Mouse (Mus musculus): ENCODE data around the gene Syncrip. TPM values are rescaled to one million over a fixed set of nuclear protein-coding genes. Genes with fewer than 3 reads are reported as not detected.

The Syncrip gene
- total RNA-seq, 1 experiment = 144 TPM

DNA sequence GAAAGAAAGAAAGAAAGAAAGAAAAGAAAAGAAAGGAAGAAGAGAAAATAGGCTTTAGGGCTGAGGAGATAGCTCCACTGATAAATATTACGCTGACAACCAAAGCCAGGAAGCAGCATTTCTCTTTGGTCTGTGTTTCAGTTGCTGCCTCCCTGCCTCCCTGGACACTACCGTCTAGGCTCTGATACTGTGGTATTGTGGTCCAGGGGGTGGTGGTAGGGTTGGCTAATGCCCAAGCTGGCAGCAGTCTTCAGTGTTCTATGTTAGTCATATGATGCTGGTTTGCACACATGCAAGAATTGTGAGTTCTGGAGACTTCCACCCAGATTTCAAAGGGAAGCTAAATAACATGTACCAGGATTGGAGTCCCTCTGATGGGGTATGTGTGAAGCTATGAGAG, 17.7 kb upstream of the Syncrip start:
- in situ Hi-C loops (cut with MboI; ENCODE audit: low sequenced_read_pairs in 2 of 2, unreplicated experiment in 2 of 2) = no loop called here
- Histone ChIP-seq H3K27ac (ENCODE audit: insufficient read depth, low read depth, low read length, poor library complexity, severe bottlenecking) (no peak overlapping the region), H3K36me3 (ENCODE audit: control insufficient read depth, insufficient read depth, low read length, poor library complexity, severe bottlenecking) (no peaks in the 10 kb centered on the region), H3K9ac (ENCODE audit: insufficient read depth, low read depth, low read length, poor library complexity, severe bottlenecking) (no peak overlapping the region), H3K4me3 (ENCODE audit: insufficient read depth in 1 of 2, low read depth in 1 of 2, low read length in 2 of 2, poor library complexity in 1 of 2, severe bottlenecking in 1 of 2) (no peak overlapping the region), H3K9me3 (ENCODE audit: control insufficient read depth, insufficient read depth, low read depth, low read length) (no peaks in the 10 kb centered on the region), H3K4me1 (ENCODE audit: control insufficient read depth in 2 of 2, insufficient read depth in 2 of 2, low read length in 2 of 2, poor library complexity in 1 of 2) (0 out of 4 replicates have a peak, but pooled peaks cover 0 to 2% of the 10 kb centered on the region in 2 experiments)
- DNase-seq (ENCODE audit: low read depth, low spot score) = no peak
- TF ChIP-seq ZNF384 (IDR thresholded peaks at IDR 0.05; ENCODE audit: low read depth, low read length) = no peak

DNA sequence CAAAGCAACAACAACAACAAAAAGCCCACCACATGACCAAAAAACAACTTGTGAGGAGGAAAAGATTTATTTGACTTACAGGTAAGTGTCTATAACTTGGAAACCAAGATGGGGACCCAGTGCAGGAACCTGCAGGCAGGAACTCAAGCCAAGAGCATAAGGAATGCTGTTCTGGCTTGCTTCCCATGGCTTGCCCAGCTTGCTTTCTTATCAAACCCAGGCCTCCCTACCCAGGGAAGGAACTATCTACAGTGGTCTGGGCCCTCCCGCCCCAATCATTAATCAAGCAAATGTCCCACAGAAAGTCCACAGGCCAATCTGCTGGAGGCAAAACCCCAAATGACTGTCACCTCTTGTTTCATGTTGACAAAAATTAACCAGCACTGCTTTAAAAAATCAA, 10.1 kb upstream of the Syncrip start:
- no peak for DNase-seq (ENCODE audit: low read depth, low spot score)
- no peak overlapping the region for H3K4me3 ChIP-seq (ENCODE audit: insufficient read depth in 1 of 2, low read depth in 1 of 2, low read length in 2 of 2, poor library complexity in 1 of 2, severe bottlenecking in 1 of 2)
- H3K9ac ChIP-seq (ENCODE audit: insufficient read depth, low read depth, low read length, poor library complexity, severe bottlenecking) = no peak overlapping the region
- no peaks in the 10 kb centered on the region for H3K36me3 ChIP-seq (ENCODE audit: control insufficient read depth, insufficient read depth, low read length, poor library complexity, severe bottlenecking)
- no peaks in the 10 kb centered on the region for H3K9me3 ChIP-seq (ENCODE audit: control insufficient read depth, insufficient read depth, low read depth, low read length)
- no peaks in the 10 kb centered on the region for H3K4me1 ChIP-seq (ENCODE audit: control insufficient read depth in 2 of 2, insufficient read depth in 2 of 2, low read length in 2 of 2, poor library complexity in 1 of 2)
- in situ Hi-C loops (cut with MboI; ENCODE audit: low sequenced_read_pairs in 2 of 2, unreplicated experiment in 2 of 2) = no loop called here
- no peak overlapping the region for H3K27ac ChIP-seq (ENCODE audit: insufficient read depth, low read depth, low read length, poor library complexity, severe bottlenecking)
- no peak for TF ChIP-seq ZC3H11A (IDR thresholded peaks at IDR 0.05; ENCODE audit: borderline replicate concordance, low read depth, low read length)
- no peak for TF ChIP-seq ZNF384 (IDR thresholded peaks at IDR 0.05; ENCODE audit: low read depth, low read length)
- no peak for TF ChIP-seq CHD2 (IDR thresholded peaks at IDR 0.05; ENCODE audit: low read depth, low read length)
- TF ChIP-seq HCFC1 (IDR thresholded peaks at IDR 0.05; ENCODE audit: borderline replicate concordance, insufficient read depth, low read length) = no peak
- TF ChIP-seq MAFK (IDR thresholded peaks at IDR 0.05; ENCODE audit: insufficient read depth, low read depth, low read length) = no peak

DNA sequence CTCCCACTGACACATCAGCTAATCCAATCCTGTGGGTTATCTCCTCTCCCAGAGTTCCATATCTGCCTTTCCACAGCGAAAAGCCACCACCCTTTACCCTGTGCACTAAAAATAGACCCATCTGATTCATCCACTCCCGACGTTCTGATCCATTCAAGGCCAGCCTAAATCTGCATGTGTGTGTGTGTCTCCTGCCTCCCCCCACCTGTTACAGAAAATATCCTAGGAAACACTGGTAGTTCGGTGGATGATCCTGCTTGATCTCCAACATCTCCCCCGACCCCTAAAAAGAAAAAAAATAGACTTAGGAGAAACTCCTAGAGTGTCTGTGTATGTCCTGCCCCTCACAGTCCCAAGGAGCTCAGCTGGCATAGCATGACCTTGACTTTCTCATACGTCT, 2.2 kb upstream of the Syncrip start:
- Histone ChIP-seq H3K27ac (ENCODE audit: insufficient read depth, low read depth, low read length, poor library complexity, severe bottlenecking) (peak overlapping the region; percentile 33; the same call in 1 of the 2 replicates), H3K4me3 (ENCODE audit: insufficient read depth in 1 of 2, low read depth in 1 of 2, low read length in 2 of 2, poor library complexity in 1 of 2, severe bottlenecking in 1 of 2) (no peak overlapping the region; a peak in 2 of 4 replicates), H3K9me3 (ENCODE audit: control insufficient read depth, insufficient read depth, low read depth, low read length) (no peaks in the 10 kb centered on the region), H3K4me1 (ENCODE audit: control insufficient read depth in 2 of 2, insufficient read depth in 2 of 2, low read length in 2 of 2, poor library complexity in 1 of 2) (peaks cover 10 to 14% of the 10 kb centered on the region in 2 experiments), H3K36me3 (ENCODE audit: control insufficient read depth, insufficient read depth, low read length, poor library complexity, severe bottlenecking) (no peaks in the 10 kb centered on the region; the same call in 1 of the 2 replicates), H3K9ac (ENCODE audit: insufficient read depth, low read depth, low read length, poor library complexity, severe bottlenecking) (no peak overlapping the region; the same call in 1 of the 2 replicates)
- in situ Hi-C loops (cut with MboI; ENCODE audit: low sequenced_read_pairs in 2 of 2, unreplicated experiment in 2 of 2) = no loop called here
- no peak for TF ChIP-seq ZC3H11A (IDR thresholded peaks at IDR 0.05; ENCODE audit: borderline replicate concordance, low read depth, low read length)
- no peak for DNase-seq (ENCODE audit: low read depth, low spot score)

DNA sequence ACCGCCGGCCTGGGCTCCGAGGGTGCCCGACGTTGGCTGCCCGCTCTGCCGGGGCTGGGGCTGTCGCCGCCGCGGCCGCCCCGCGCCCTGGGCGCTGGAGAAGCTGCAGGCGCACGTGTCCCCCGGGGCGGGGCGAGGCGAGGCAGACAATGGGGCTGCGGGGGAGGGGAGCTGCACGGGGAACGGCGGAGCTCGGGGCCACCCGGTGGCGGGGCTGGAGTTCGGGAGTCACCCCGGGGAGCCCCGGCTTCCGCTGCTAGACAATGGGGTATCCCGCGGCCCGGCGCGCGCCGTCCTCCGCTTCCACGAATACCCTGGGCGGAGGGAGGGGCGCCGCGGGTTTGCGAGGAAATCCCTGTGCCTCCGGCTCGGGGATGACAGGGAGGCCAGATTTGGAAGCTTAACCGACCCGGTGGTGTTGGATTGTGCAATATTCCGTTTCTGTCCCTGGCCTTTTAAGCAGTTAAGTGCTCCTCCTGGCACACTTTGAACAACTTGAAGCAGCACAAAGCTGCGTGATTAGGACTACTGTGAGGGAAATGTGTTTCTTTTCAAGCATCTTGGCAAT, 539 bp upstream of the Syncrip start:
- H3K27ac ChIP-seq (ENCODE audit: insufficient read depth, low read depth, low read length, poor library complexity, severe bottlenecking) = peak overlapping the region; percentile 91
- peak overlapping the region; percentile 63 to 83 for H3K4me3 ChIP-seq (ENCODE audit: insufficient read depth in 1 of 2, low read depth in 1 of 2, low read length in 2 of 2, poor library complexity in 1 of 2, severe bottlenecking in 1 of 2)
- H3K9me3 ChIP-seq (ENCODE audit: control insufficient read depth, insufficient read depth, low read depth, low read length) = no peaks in the 10 kb centered on the region
- peak; percentile 60 for DNase-seq (ENCODE audit: low read depth, low spot score)
- peaks cover 10 to 14% of the 10 kb centered on the region in 2 experiments for H3K4me1 ChIP-seq (ENCODE audit: control insufficient read depth in 2 of 2, insufficient read depth in 2 of 2, low read length in 2 of 2, poor library complexity in 1 of 2)
- in situ Hi-C loops (cut with MboI; ENCODE audit: low sequenced_read_pairs in 2 of 2, unreplicated experiment in 2 of 2) = no loop called here
- no peak for TF ChIP-seq ZNF384 (IDR thresholded peaks at IDR 0.05; ENCODE audit: low read depth, low read length)
- peak overlapping the region; percentile 80 for H3K9ac ChIP-seq (ENCODE audit: insufficient read depth, low read depth, low read length, poor library complexity, severe bottlenecking)
- no peaks in the 10 kb centered on the region; the same call in 1 of the 2 replicates for H3K36me3 ChIP-seq (ENCODE audit: control insufficient read depth, insufficient read depth, low read length, poor library complexity, severe bottlenecking)

DNA sequence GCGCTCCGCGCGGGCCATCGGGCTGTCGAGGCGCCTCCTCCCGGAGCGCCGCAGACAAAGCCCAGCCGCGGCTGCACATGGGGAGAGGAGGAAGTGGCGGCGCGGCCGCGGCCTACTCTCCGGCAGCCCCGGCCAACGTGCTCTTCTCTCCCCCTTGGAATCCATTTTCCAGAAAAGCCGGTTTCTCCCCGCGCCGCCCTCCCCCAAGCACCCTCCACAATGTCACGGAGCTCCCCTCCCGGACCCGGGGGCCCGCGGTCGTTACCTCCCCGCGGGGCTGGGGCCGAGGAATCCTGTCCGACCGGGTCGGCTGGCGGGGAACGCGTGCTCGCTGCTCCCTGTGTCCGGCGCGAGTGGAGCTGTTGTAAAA, 598 bp downstream of the Syncrip start:
- Histone ChIP-seq H3K9ac (ENCODE audit: insufficient read depth, low read depth, low read length, poor library complexity, severe bottlenecking) (peak overlapping the region; percentile 99), H3K4me1 (ENCODE audit: control insufficient read depth in 2 of 2, insufficient read depth in 2 of 2, low read length in 2 of 2, poor library complexity in 1 of 2) (peaks cover 10 to 14% of the 10 kb centered on the region in 2 experiments), H3K4me3 (ENCODE audit: insufficient read depth in 1 of 2, low read depth in 1 of 2, low read length in 2 of 2, poor library complexity in 1 of 2, severe bottlenecking in 1 of 2) (peak overlapping the region; percentile 94 to 96), H3K9me3 (ENCODE audit: control insufficient read depth, insufficient read depth, low read depth, low read length) (no peaks in the 10 kb centered on the region), H3K27ac (ENCODE audit: insufficient read depth, low read depth, low read length, poor library complexity, severe bottlenecking) (peak overlapping the region; percentile 98), H3K36me3 (ENCODE audit: control insufficient read depth, insufficient read depth, low read length, poor library complexity, severe bottlenecking) (no peaks in the 10 kb centered on the region; the same call in 1 of the 2 replicates)
- no peak for DNase-seq (ENCODE audit: low read depth, low spot score)
- in situ Hi-C loops (cut with MboI; ENCODE audit: low sequenced_read_pairs in 2 of 2, unreplicated experiment in 2 of 2) = no loop called here
- TF ChIP-seq ZNF384 (IDR thresholded peaks at IDR 0.05; ENCODE audit: low read depth, low read length) (no peak), HCFC1 (IDR thresholded peaks at IDR 0.05; ENCODE audit: borderline replicate concordance, insufficient read depth, low read length) (no peak), CHD2 (IDR thresholded peaks at IDR 0.05; ENCODE audit: low read depth, low read length) (no peak), ZC3H11A (IDR thresholded peaks at IDR 0.05; ENCODE audit: borderline replicate concordance, low read depth, low read length) (no peak), MAFK (IDR thresholded peaks at IDR 0.05; ENCODE audit: insufficient read depth, low read depth, low read length) (no peak)

All from ES-E14 (cell line).